Mouse (Mus musculus) spleen, adult 12 weeks (tissue): ENCODE measurements around the gene Mrpl58.
"Not testable (repeated sequence)": the region's sequence is repeated elsewhere in the genome, so short reads cannot be mapped to it uniquely, and the experiment has no call there.

Experiments
- DNase-seq: peaks from one replicate; pipeline ENCODE4 v3.0.0; 2022; ENCODE audit warnings: low spot score

The Mrpl58 gene

DNA sequence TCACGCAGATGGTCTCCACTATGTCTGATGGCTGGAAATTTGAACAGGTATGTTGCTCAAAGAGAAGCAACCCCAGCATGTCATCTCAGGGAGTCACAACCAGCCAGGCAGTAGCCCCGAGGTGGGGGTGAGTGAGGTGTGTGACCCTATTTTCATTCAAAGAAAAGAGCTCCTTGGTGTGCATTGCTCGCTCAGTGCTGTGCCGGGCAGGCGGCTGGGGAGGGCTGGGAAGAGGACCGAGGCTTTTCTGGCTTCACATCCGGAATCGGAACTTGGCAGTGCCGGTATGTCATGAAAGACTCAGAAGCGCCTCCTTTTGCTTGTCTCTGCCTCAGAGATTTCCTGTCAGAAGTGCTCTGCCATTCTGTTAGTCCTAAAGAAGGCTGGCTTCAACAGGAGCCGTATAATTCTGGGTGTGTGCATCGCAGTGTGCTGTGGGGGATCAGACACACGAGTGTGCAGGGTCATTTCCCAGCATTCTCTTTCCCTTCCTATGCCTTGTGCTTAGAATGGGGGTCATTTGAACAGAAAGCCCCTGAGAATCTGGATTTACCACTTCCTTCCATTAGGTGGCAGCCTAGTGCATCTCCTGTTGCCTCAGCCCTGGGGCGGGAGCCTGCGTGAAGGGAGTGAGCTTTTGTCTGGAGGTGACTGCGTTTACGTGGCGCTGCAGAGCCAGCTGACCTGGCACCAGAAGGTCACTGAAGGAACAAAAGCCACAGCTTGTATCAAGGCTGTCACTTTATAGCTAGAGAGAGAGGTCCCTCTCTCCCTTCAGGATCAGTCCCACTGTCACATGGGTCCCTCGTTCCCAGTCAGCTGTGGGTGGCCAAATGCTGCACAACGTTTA is 24.2 kb downstream of the Mrpl58 start:
- DNase-seq, result peak; percentile 33

DNA sequence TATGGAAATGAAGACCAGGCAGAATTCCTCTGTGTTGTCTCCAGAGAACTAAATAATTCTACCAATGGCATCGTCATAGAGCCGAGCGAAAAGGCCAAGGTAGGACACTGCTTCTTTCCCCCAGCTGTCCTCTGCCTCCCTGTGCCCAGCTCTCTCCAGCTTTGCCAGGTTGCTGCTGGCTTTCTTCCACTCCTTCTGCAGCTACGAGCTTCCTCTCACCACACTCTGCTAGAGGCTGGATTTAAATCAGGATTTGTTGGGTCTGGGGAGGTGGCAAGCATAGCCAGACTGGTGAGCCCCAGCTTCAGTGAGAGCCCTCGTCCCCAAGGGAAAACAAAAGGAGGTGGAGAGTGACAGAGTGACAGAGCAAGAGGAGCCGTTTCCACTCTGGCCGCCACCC is 25.8 kb downstream of the Mrpl58 start:
- no peak for DNase-seq

DNA sequence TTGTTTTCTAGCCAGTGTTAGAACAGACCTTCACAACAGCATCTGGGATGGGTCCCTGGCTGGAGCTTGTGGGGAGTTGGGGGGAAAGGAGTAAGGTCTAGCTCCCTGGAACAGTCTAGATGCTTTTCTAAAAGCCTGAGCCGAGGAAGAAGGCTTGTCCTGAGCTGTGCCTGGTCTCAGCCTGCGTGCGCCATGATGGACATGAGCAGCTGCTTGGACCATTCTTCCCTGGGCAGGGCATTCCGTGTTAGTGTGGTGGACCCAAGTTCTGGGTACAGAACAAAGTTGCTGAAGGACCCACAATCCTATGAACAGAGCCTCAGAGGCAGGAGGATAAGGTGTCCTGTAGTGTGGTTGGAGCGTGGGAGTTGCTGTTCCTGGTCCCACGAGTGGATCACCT is 27.0 kb downstream of the Mrpl58 start:
- no peak for DNase-seq

DNA sequence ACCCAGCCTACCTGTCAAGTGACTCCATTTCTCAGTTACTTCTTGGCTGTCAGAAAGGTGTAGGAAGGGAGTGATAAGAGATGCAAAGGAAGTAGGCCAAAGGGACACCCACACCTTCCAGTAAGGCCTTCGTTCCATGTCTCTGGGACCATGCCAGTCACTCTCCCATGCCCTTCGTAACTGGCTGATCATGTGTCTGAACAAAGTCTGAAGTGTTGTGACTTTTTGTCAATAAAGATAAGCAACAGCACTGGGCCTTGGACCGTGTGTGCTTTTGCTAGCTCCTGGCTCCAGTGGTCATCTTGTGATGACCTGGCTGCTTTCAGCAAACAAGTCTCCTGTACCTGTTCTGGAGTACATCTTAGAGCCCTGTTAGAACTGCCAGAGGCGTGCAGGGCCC is 29.3 kb downstream of the Mrpl58 start:
- DNase-seq, result no peak

DNA sequence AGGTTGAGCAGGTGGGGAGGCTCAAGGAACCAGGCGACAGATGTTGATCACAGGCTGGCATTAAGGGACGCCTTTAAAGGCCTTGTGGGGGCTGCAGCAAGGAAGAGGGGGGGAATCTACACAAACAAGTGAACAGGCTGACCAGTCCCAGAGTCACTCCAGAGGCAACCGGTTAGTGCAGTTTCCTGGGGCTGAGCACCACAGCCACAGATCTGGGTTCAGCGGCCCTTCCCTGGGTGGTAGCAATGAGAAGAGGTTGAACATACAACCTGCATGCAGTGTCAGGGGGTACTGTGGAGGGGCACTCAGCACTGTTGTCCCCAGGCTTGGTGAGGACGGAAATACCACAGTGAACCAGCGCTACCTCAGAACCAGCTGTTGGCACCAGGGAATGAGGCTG is 29.8 kb downstream of the Mrpl58 start:
- no peak for DNase-seq

DNA sequence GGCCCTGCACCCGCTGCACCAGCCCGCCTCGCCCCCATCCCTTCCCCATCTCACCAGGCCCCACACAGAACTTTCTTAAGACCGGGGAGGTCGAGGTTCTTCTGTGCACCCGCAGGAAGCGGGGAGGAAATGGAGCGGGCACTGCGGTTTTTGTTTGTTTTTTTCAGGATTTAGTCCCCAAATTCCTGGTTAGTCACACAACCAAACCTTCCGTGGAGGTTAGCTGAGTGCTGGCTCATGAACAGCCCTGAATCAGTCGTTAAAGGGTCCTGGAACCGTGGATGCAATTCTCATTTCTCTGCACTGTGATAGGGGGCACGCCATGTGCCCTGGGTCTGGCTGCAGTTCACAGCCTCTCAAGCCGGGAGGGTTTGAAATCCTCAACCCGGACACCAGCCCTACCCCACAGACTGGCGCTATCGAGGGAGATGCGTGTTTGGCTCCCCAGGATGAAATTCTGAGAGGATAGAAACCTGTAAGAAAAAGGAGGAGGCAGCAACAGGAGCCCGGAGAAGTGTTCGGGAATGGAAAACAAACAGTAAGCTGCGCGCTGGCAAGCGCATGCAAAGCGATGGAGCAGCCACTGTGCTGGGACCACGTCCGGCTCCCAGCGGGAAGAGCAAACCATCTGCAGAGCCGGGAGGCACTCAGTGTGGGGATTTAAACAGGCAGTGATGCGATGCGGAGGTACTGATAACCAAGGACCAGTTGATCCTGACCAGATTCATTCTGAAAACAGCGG is 32.2 kb downstream of the Mrpl58 start:
- DNase-seq, result no peak

DNA sequence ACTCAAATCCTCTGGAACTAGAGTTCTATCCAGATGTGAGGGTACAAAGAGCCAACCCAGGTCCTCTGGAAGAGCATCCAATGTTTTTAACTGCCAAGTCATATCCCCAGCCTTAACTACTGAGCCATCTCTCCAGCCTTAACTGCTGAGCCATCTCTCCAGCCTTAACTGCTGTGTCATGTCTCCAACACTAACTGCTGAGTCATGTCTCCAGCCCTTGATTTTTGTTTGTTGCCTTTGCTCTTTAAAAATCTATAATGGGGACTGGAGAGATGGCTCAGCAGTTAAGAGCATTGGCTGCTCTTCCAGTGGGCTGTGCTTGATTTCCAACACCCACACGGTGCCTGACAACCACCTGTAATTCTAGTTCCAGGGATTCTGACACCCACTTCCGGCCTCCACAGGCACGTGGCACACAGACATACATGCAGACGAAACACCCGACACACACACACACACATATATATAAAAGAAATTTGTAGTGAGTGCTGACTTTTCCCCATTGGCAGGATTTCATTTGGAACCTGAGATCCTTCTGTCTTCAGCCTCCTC is 34.1 kb downstream of the Mrpl58 start:
- no peak for DNase-seq

DNA sequence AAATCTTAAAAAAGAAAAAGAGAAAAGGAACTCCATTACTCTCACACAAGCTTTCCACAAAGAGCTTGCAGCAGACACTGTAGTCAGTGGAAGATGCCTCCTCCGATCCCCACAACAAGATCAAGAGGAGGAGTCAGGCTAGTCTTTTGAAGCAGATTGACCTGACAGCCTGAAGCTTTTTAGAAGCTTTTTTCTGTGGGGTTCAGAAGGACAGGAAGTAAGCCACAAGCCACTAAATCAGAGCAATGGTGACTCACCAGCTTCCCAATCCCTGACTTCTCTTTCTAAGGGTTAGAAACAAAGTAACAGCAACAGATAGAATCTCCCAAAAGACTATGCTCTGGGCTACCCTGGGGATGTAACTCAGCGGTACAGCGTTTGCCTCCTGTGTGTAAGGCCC is 35.8 kb downstream of the Mrpl58 start:
- DNase-seq, result no peak

DNA sequence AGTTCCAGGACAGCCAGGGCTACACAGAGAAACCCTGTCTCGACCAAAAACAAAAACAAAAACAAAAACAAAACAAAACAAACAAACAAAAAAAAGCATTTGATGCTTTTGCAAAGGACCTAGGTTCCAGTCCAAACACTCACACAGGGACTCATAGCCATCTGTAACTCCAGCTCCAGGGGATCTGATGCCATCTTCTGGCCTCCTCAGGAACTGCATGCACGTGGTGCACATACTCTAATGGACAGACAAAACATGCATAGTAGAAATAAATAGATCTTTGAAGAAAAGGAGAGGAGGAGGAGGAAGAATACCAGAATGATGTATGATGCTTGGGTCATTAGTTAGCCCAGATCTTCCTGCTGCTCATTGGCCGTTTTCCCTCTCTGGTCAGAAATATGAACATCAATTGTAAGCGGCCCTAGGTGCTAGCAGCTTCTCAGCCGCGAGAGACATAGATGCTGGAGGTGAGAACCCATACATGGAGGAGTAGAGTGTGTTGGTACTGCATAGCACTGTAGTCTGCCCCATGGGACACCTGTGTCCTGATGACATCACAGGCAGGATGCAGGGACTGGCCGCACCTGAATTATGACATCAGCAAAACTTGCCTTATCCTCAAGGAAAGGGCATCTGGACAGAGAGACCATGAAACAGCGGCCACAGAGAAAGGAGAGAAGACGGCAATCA is 36.5 kb downstream of the Mrpl58 start, which contains the start of gene Trim80:
Gene Trim80 (plus strand): TSS at position 640 of the 690 bp plus-strand sequence.
- DNase-seq, result no peak

DNA sequence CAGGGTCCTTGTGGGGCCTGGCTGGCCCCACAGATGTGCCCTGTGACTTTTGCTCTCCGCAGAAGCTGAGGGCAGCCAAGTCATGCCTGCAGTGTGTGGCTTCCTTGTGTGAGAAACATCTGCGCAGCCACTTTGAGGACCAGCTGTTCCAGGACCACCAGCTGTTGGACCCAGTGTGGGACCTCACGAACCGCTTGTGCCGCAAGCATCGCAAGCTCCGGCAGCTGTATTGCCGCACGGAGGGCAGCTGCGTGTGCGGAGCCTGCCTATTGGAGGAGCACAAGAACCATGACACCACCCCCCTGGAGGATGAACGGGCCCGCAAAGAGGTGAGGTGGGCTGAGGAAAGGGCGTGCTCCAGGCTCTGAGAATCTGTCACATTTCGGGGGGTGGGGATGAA is 37.9 kb downstream of the Mrpl58 start:
- no peak for DNase-seq

DNA sequence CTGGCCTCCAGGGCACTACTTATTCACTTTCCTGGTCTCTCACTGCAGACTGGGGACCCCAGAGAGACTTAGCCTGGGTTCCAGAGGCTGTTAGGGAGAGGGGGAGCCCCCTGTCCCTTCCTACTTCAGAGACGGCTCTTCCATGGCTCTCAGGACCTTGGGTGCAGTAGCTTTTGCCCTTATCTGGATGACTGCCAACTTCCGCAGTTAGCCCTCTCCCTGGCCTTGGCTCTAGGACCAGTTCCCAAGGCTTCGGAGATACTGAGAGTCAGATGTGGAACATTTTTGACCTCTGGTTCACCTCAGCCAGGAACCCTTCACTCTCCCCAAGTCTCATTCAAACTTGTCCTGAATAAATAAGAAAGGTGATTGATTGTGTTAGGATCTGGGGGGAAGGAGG is 43.4 kb downstream of the Mrpl58 start:
- DNase-seq, result no peak

DNA sequence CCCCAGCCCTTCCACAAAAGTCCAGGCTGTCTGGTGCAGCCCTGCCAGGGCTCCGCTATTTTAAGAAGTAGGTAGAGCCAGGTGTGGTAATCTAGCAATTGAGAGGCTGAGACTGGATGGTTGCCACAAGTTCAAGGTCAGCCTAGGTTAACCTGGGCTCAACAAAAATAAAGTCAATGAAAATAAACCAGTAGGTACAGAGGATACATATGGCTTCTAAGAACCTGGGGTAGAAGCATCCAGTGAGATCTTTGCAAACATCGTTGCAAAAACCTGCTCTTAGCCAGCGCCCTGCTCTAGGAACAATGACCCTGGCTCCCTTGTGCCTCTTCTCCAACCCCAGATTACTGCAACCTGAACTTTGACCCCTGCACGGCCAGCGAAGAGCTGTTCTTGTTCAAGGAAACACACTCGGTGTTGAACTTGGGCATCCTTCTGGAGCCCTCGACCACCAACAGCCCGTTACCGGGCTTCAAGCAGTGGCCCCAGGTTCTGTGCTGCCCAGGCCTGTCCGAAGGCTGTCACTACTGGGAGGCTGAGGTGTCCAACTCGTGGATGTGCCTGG is 43.9 kb downstream of the Mrpl58 start:
- no peak for DNase-seq

DNA sequence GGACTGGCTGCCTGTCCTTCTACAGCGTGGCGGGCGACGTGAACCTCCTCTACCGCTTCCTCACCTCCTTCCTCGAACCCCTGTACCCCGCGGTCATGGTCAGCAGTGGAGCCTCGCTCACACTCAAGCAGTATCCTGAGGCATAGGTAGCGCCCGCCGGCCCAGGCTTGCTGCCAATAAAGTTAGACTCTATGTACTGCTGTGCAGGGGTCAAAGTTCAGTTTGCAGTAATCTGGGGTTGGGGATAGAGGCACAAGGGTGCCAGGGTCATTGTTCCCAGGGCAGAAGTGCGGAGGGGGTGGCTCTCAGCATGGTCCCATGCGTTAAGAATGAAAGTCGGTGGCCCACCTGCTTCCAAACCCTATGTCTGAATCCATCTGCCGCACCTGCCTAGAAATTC is 44.5 kb downstream of the Mrpl58 start:
- no peak for DNase-seq

DNA sequence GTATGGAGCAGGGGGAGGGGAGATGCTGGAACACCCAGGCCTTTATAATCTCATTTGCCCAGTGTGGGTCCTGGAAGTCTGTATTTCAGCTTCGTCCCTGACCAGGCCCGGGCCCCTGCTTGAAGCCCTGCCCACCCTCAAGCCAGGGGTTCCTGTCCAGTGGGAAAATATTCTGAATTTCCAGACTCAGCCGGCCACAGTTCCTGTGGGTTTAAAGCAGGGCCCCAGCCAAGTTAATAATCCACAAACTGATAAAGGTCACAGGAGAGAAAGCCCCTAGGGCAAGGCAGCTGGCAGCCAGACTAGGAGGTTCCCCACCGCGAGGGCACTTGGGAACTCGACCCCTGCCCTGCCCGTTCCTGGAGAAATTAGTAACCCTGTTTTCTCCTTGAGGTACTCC is 45.4 kb downstream of the Mrpl58 start:
- no peak for DNase-seq

DNA sequence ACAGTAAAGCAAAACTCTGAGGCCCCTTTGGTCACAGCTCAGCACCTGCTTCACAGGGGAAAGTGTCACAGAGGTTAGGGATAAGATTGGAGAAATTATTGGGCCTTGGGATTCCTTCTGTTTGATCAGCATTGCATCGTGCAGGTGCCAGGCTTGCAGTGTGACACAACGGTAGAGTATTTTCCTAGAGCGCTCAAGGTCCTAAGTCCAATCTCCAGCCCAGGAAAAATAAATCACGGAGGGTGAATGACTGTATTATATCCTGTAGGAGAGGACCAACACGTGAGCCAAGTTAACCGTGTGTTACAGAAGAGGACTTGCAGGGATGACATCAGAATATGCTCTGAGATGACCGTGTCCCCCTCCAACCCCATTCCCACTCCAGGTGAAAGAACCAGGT is 46.6 kb downstream of the Mrpl58 start:
- no peak for DNase-seq

DNA sequence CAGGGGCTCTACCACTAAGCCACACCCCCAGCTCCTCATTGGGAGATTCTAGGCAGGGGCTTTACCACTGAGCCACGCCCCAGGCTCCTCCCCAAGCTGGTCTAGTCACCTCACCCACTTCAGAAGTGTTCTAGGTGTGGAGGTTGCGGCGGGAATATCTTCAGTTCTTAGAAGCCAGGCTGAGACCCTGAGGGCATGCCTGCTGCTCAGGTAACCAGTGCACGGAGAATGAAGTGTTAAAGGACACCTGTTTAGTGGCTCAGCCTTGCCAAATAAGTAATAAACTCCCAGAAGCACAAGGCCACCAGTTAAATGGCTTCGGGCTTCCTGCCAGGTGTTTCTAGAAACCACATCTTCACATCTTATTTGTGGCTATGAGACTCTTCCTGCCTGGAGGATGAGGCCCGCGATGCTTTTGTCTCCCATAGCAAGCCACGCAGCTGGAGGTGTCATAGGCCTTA is 48.3 kb downstream of the Mrpl58 start:
- DNase-seq, result no peak

DNA sequence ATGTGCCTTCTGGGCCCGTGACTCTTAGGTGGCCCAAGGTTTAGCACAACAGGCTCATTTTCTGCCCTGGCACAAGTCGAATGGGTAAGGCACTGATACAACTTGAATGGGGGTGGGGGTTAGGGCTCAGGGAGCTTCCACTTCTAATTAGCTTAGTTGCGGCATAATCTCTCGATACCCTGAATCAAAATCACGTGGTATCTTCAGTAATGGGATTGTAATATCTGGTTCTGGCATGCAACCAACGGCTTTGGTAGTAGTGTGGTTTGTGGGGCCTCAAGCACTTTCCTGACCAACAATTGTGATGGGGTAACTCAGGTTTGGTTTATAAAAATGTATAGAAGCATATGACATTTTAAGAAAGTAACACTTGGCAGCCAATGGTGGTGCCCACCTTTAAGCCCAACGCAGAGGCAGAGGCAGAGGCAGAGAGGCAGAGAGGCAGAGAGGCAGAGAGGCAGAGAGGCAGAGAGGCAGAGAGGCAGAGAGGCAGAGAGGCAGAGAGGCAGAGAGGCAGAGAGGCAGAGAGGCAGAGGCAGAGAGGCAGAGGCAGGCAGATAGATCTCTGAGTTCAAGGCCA is 48.8 kb downstream of the Mrpl58 start:
- no peak for DNase-seq

DNA sequence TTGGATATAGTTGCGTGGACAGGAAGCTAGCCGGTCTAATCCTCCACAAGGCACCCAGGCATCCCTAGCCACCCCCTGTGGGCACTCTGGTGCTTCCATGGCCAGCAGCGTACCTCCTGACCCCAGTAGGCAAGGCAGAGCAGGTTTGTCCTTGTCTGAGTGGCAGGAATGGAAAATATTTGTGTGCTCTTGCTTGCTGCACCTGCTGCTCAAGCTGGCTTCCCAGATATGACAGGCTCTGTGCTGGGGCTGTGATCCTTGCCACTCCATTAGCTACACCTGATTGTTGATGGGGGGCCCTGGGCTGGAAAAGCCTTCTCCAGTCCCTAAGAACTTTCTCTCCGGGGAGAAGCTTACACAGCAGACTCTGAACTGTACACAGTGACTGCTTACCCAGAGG is 49.8 kb downstream of the Mrpl58 start:
- DNase-seq, result no peak

DNA sequence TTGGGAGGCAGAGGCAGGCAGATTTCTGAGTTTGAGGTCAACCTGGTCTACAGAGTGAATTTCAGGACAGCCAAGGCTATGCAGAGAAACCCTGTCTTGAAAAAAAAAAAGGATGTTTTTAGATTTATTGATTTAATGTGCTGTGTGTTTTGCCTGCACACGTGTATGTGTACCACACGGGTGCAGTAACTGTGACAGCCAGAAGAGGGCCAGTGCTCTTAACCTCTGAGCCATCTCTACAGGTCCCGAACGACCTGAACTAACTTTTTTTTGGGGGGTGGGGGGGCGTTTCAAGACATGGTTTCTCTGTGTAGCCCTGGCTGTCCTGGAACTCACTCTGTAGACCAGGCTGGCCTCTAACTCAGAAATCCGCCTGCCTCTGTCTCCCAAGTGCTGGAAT is 51.3 kb downstream of the Mrpl58 start:
- DNase-seq, result not testable (repeated sequence)

DNA sequence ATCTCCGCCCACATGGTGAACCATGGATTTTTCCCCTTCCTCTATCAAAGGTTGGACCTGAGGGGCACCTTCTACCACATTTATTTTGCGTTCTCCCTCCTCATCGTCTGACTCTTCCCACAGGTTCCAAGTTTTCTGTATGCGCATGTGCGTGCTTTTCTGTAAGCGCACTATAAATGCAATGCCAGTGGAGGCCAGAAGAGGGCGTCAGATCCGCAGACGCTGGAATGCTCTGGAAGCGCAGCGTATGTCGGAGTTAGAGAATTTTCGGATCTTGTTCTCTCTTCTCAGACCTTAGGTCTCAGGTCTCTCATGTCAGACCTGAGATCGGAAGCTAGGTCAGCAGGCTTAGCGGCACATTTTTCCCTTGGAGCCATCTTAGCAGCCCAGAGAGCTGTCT is 52.1 kb downstream of the Mrpl58 start:
- DNase-seq, result no peak

DNA sequence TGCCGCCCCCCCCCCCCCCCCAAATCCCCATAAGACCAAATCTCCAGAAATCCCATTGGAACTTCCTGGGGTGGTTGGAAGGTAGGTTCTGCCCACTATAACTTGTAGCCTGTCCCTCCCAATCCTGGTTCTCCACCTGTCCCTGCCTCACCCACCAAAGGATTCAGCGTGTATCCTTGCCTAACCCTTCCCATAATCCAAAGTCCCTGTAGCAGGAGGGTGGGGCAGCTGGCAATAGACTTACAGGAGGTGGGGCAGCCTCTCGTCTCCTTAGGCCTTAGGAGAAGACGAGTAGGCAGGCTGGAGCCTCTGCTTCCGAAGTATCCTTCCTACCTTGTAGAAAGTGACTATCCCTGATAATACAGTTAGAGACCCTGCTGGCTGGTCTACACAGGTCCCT is 52.6 kb downstream of the Mrpl58 start:
- no peak for DNase-seq

DNA sequence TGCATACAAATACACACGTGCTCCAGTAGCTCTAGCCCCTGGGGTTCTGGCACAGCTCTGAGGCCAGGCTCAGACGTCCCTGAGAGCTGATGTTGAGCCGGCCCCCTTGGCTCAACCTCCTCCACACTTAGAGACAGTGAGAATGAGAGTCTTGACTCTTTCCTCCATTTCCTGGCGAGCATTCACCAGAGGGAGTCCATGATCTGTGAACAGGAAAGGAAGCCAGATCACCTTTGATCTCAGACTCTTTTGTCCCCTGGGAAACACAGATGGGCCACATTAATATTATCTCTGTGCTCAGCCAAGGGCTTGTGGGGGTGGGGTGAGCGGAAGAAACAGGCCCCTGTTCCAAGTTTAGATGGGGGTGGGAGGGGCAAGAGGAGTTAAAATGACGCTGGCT is 53.9 kb downstream of the Mrpl58 start:
- DNase-seq, result no peak
